Comparison of ENCODE assay signal across 16 mouse cellular contexts in the genomic region with DNA sequence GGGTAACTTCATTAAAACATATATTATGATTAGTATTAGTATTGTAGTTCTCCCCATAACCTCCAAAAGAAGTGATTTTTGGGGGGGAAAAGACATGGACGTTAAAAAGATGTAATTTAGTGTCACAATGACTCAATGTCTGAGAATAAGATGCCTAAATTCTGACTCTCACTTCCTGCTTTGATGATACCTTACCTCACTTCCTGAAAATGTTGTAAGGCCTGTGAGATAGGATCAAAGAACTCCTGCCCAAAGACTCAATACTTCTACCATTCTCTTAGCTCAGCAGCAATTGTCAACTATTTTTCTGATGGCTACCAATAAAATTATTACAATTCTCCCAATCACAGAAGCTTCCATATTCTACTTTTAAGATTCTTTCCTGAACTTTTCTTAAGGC. TPM values are rescaled to one million over a fixed set of nuclear protein-coding genes. Genes with fewer than 3 reads are reported as not detected.
A peak's percentile ranks its signal among the peaks of the same experiment; 100 is the strongest.
DNase-seq lines count a peak whose midpoint lies in the region; ATAC-seq and TF ChIP-seq lines count a peak whose summit lies in the region.
"Had no signal": no experiment of that assay in that cellular context is flagged by ENCODE, and none has a peak within 500 bp of the region (broad histone marks: within the 10 kb centered on the region; RNA-seq: fewer than 3 reads in every experiment).

No protein-coding gene starts in this region.

- WGBS in heart, postnatal 0 days: 58% methylated on average over 1 of the region's 1 CpGs
- WGBS in midbrain, embryonic 15.5 days: 95% methylated on average over 1 of the region's 1 CpGs

- H3K4me2 ChIP-seq in heart, postnatal 0 days (ENCODE audit: low read depth, low read length): peak overlapping the region; percentile 33; the same call in 1 of the 2 replicates
- H3K4me2 ChIP-seq in midbrain, embryonic 15.5 days: no peak overlapping the region

- no peak overlapping the region for H3K9ac ChIP-seq in heart, postnatal 0 days (replicated peaks; ENCODE audit: low read depth, low read length)
- no peak overlapping the region for H3K9ac ChIP-seq in midbrain, embryonic 15.5 days
- H3K9ac ChIP-seq: embryonic facial prominence, embryonic 15.5 days; limb, embryonic 15.5 days had no signal

- intact Hi-C loops in heart, postnatal 36 days (cut with DNase I): loop anchor here (5.0 to 10.0 kb wide), 2 partner anchors 636 to 758 kb away; a partner anchor contains a TSS

- peaks cover 5% of the 10 kb centered on the region; the same call in 1 of the 2 replicates for H3K36me3 ChIP-seq in heart, postnatal 0 days (replicated peaks; ENCODE audit: control insufficient read depth, insufficient read depth, low read length)
- H3K36me3 ChIP-seq in midbrain, embryonic 15.5 days (replicated peaks): no peaks in the 10 kb centered on the region
- H3K36me3 ChIP-seq: embryonic facial prominence, embryonic 15.5 days; limb, embryonic 15.5 days had no signal

- ATAC-seq in heart, postnatal 0 days (ENCODE audit: insufficient read depth, low read depth): no peak
- ATAC-seq in CD4-positive, CD25-positive, alpha-beta regulatory T cell, adult 4 months: peak; percentile 40
- ATAC-seq in inflammation-experienced regulatory T-cells, adult 6 months: peak; percentile 43
- ATAC-seq in midbrain, embryonic 15.5 days (replicated peaks): no peak

- no peak for TF ChIP-seq CTCF in heart, postnatal 0 days (IDR thresholded peaks at IDR 0.05; ENCODE audit: low read depth)

- no peaks in the 10 kb centered on the region for H3K9me3 ChIP-seq in heart, postnatal 0 days (replicated peaks; ENCODE audit: control insufficient read depth, low read length)
- H3K9me3 ChIP-seq in midbrain, embryonic 15.5 days: no peaks in the 10 kb centered on the region
- H3K9me3 ChIP-seq: embryonic facial prominence, embryonic 15.5 days; limb, embryonic 15.5 days had no signal

- 0 out of 2 replicates have a peak, but pooled peaks cover 13% of the 10 kb centered on the region for H3K4me1 ChIP-seq in heart, postnatal 0 days (ENCODE audit: control insufficient read depth, insufficient read depth)
- H3K4me1 ChIP-seq in midbrain, embryonic 15.5 days: no peaks in the 10 kb centered on the region
- H3K4me1 ChIP-seq: limb, embryonic 15.5 days had no signal

- H3K27ac ChIP-seq in heart, postnatal 0 days (ENCODE audit: low read depth): no peak overlapping the region
- H3K27ac ChIP-seq in midbrain, embryonic 15.5 days: no peak overlapping the region
- H3K27ac ChIP-seq: embryonic facial prominence, embryonic 15.5 days; limb, embryonic 15.5 days had no signal

- TF ChIP-seq EP300 in heart, postnatal 0 days (IDR thresholded peaks at IDR 0.05; ENCODE audit: low read depth): no peak

- H3K4me3 ChIP-seq in heart, postnatal 0 days (ENCODE audit: low read depth, low read length): no peak overlapping the region; the same call in 1 of the 2 replicates
- H3K4me3 ChIP-seq in midbrain, embryonic 15.5 days: no peak overlapping the region

- H3K27me3 ChIP-seq in heart, postnatal 0 days (ENCODE audit: control insufficient read depth, insufficient read depth, low read length): no peaks in the 10 kb centered on the region
- no peaks in the 10 kb centered on the region for H3K27me3 ChIP-seq in midbrain, embryonic 15.5 days (replicated peaks)
- H3K27me3 ChIP-seq: embryonic facial prominence, embryonic 15.5 days; limb, embryonic 15.5 days had no signal

- DNase-seq in heart, postnatal 0 days (ENCODE audit: low spot score): no peak
- DNase-seq in heart, postnatal 36 days: no peak
- peak; percentile 55 for DNase-seq in 3T3-L1 (ENCODE audit: low read depth, low spot score)
- DNase-seq in left cerebral cortex, adult 8-10 months (ENCODE audit: low spot score in 2 of 2): no peak
- DNase-seq in gastrocnemius, adult 8-10 months (ENCODE audit: low spot score in 2 of 2): no peak
- DNase-seq: adrenal gland, adult 2 months; cerebellum, adult 2 months; heart, adult 18-20 months; heart, postnatal 4 days; kidney, postnatal 10 days; lung, adult 18-20 months had no signal

RNA-seq across cellular contexts. Expression of a gene that starts 1.8 kb away (rescaled TPM):
- 28.9 and 38.3 TPM in 2 replicates for total RNA-seq in heart, postnatal 0 days (2014; rRNA removed; ENCODE audit: low replicate concordance)
- polyA plus RNA-seq in heart, postnatal 0 days (2015; fragmentation: Nextera tagmentation; extraction: Ambion mirVana): 26.6 and 28.1 TPM in 2 replicates
- total RNA-seq in heart, postnatal 36 days (2021): 10 to 100 TPM; 42.7 to 50.3 TPM
- 10 to 100 TPM; 36.8 to 37.5 TPM for polyA plus RNA-seq in CD4-positive, CD25-positive, alpha-beta regulatory T cell, adult 4 months (2017; shearing (Covaris generic))
- polyA plus RNA-seq in inflammation-experienced regulatory T-cells, adult 6 months (2017; shearing (Covaris generic)): 10 to 100 TPM; 32.7 to 58.5 (median 36.0) TPM
- polyA plus RNA-seq in midbrain, embryonic 15.5 days (2015; fragmentation: Nextera tagmentation; extraction: Ambion mirVana): 8.9 and 9.2 TPM in 2 replicates
- total RNA-seq in left cerebral cortex, adult 8-10 months (2022): 10 to 100 TPM in 3 of 4 experiments, 1 to 10 TPM in 1; 8.8 to 15.0 (median 12.9) TPM
- 10 to 100 TPM; 11.6 to 16.8 (median 13.5) TPM for total RNA-seq in gastrocnemius, adult 8-10 months (2022)

Comparison
In these comparisons a context has a peak if more than half of its experiments do, and no peak if none do; other contexts are left out.
1. ATAC-seq: peak in CD4-positive, CD25-positive, alpha-beta regulatory T cell, adult 4 months (single experiment) and inflammation-experienced regulatory T-cells, adult 6 months (single experiment); none in heart, postnatal 0 days (single experiment) and midbrain, embryonic 15.5 days (single experiment).